Mouse (Mus musculus) bone marrow, adult 2 months (tissue): ENCODE measurements around the gene Tmed2.

Source experiments
- CTCF ChIP-seq: fragments of 200-500 bp; IDR thresholded peaks from 2 replicates; pipeline ENCODE4 v1.5.1; 2011; ENCODE audit warnings: low read length, control low read depth; ENCODE audit not compliant: control insufficient read depth, insufficient read depth
- POLR2A ChIP-seq: fragments of 200-500 bp; IDR thresholded peaks from 2 replicates; pipeline ENCODE4 v1.6.1; 2011; ENCODE audit warnings: low read depth, mild to moderate bottlenecking, control low read depth, low read length, borderline replicate concordance; ENCODE audit not compliant: control insufficient read depth

DNA sequence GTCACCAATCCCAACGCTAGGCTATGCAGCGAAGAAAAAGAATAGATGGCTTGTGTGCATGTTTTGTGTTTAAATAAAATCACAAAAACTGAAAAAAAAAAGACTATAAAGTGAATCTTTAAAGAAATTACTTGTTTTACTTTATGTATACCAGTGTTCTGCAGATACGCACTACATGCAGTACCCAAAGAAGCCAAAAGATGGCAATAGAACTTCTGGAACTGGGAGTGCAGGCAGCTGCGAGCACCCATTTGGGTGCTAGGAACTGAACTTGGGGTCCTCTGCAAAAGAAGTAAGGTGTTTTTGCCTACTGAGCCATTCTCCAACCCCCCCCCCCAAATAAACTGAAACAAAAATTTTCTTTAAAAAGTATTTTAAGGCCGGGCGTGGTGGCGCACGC lies 17.5 kb upstream of the Tmed2 start:
- TF ChIP-seq CTCF (no peak), POLR2A (no peak)
